Mouse (Mus musculus): ENCODE measurements around the gene Cadm2. TPM values are rescaled to one million over a fixed set of nuclear protein-coding genes. Genes with fewer than 3 reads are reported as not detected.

Cadm2 gene
- polyA plus RNA-seq, 1 experiment = 0.27 TPM

GRCm38 (mm10) chr16:66900664-66901063 is 720.0 kb downstream of the Cadm2 start:
- Histone ChIP-seq H3K27me3 (ENCODE audit: control insufficient read depth, insufficient read depth, low read length) (no peaks in the 10 kb centered on the region), H3K4me1 (ENCODE audit: control insufficient read depth, insufficient read depth, insufficient read length) (no peaks in the 10 kb centered on the region), H3K4me3 (ENCODE audit: extremely low read depth, insufficient read depth, insufficient read length) (no peak overlapping the region), H3K36me3 (ENCODE audit: control insufficient read depth, insufficient read depth, low read length) (no peaks in the 10 kb centered on the region), H3K27ac (ENCODE audit: insufficient read depth, low read length) (no peak overlapping the region)
- DNase-seq (ENCODE audit: low read depth in 1 of 2, low spot score in 2 of 2) = no peak
- TF ChIP-seq POLR2A (IDR thresholded peaks at IDR 0.05; ENCODE audit: low read depth, low read length) = no peak
- no peak for TF ChIP-seq CTCF (IDR thresholded peaks at IDR 0.05; ENCODE audit: extremely low read depth, insufficient read depth, insufficient read length, insufficient replicate concordance)
- 85% methylated on average over 4 of the region's 4 CpGs for WGBS

GRCm38 (mm10) chr16:66892359-66892758 is 728.3 kb downstream of the Cadm2 start:
- H3K4me3 ChIP-seq (ENCODE audit: extremely low read depth, insufficient read depth, insufficient read length) = no peak overlapping the region
- no peaks in the 10 kb centered on the region for H3K36me3 ChIP-seq (ENCODE audit: control insufficient read depth, insufficient read depth, low read length)
- TF ChIP-seq CTCF (IDR thresholded peaks at IDR 0.05; ENCODE audit: extremely low read depth, insufficient read depth, insufficient read length, insufficient replicate concordance) = no peak
- TF ChIP-seq POLR2A (IDR thresholded peaks at IDR 0.05; ENCODE audit: low read depth, low read length) = no peak
- H3K27ac ChIP-seq (ENCODE audit: insufficient read depth, low read length) = no peak overlapping the region
- no peaks in the 10 kb centered on the region for H3K27me3 ChIP-seq (ENCODE audit: control insufficient read depth, insufficient read depth, low read length)
- no peaks in the 10 kb centered on the region for H3K4me1 ChIP-seq (ENCODE audit: control insufficient read depth, insufficient read depth, insufficient read length)
- 82% methylated on average over 6 of the region's 6 CpGs for WGBS
- DNase-seq (ENCODE audit: low read depth in 1 of 2, low spot score in 2 of 2) = no peak

GRCm38 (mm10) chr16:66891559-66892247 is 729.0 kb downstream of the Cadm2 start:
- Histone ChIP-seq H3K27ac (ENCODE audit: insufficient read depth, low read length) (no peak overlapping the region), H3K4me1 (ENCODE audit: control insufficient read depth, insufficient read depth, insufficient read length) (no peaks in the 10 kb centered on the region), H3K27me3 (ENCODE audit: control insufficient read depth, insufficient read depth, low read length) (no peaks in the 10 kb centered on the region), H3K4me3 (ENCODE audit: extremely low read depth, insufficient read depth, insufficient read length) (no peak overlapping the region), H3K36me3 (ENCODE audit: control insufficient read depth, insufficient read depth, low read length) (no peaks in the 10 kb centered on the region)
- 72% methylated on average over 6 of the region's 6 CpGs for WGBS
- no peak for DNase-seq (ENCODE audit: low read depth in 1 of 2, low spot score in 2 of 2)
- TF ChIP-seq POLR2A (IDR thresholded peaks at IDR 0.05; ENCODE audit: low read depth, low read length) = no peak
- TF ChIP-seq CTCF (IDR thresholded peaks at IDR 0.05; ENCODE audit: extremely low read depth, insufficient read depth, insufficient read length, insufficient replicate concordance) = no peak

- DNase-seq (ENCODE audit: low read depth in 1 of 2, low spot score in 2 of 2) = no peak
- H3K4me1 ChIP-seq (ENCODE audit: control insufficient read depth, insufficient read depth, insufficient read length) = no peaks in the 10 kb centered on the region
- WGBS = 90% methylated on average over 8 of the region's 8 CpGs
- no peak overlapping the region for H3K4me3 ChIP-seq (ENCODE audit: extremely low read depth, insufficient read depth, insufficient read length)
- no peak overlapping the region for H3K27ac ChIP-seq (ENCODE audit: insufficient read depth, low read length)
- H3K27me3 ChIP-seq (ENCODE audit: control insufficient read depth, insufficient read depth, low read length) = no peaks in the 10 kb centered on the region
- no peaks in the 10 kb centered on the region for H3K36me3 ChIP-seq (ENCODE audit: control insufficient read depth, insufficient read depth, low read length)
- TF ChIP-seq POLR2A (IDR thresholded peaks at IDR 0.05; ENCODE audit: low read depth, low read length) (no peak), CTCF (IDR thresholded peaks at IDR 0.05; ENCODE audit: extremely low read depth, insufficient read depth, insufficient read length, insufficient replicate concordance) (no peak)
These were observed 730.8 kb downstream of the Cadm2 start for GRCm38 (mm10) chr16:66889907-66890306.

GRCm38 (mm10) chr16:66882597-66882996 is 738.1 kb downstream of the Cadm2 start:
- no peak overlapping the region for H3K4me3 ChIP-seq (ENCODE audit: extremely low read depth, insufficient read depth, insufficient read length)
- no peaks in the 10 kb centered on the region for H3K36me3 ChIP-seq (ENCODE audit: control insufficient read depth, insufficient read depth, low read length)
- WGBS = 53% methylated on average over 3 of the region's 3 CpGs
- no peak overlapping the region for H3K27ac ChIP-seq (ENCODE audit: insufficient read depth, low read length)
- TF ChIP-seq POLR2A (IDR thresholded peaks at IDR 0.05; ENCODE audit: low read depth, low read length) (no peak), CTCF (IDR thresholded peaks at IDR 0.05; ENCODE audit: extremely low read depth, insufficient read depth, insufficient read length, insufficient replicate concordance) (no peak)
- H3K4me1 ChIP-seq (ENCODE audit: control insufficient read depth, insufficient read depth, insufficient read length) = no peaks in the 10 kb centered on the region
- H3K27me3 ChIP-seq (ENCODE audit: control insufficient read depth, insufficient read depth, low read length) = no peaks in the 10 kb centered on the region
- no peak for DNase-seq (ENCODE audit: low read depth in 1 of 2, low spot score in 2 of 2)

- H3K4me3 ChIP-seq (ENCODE audit: extremely low read depth, insufficient read depth, insufficient read length) = no peak overlapping the region
- H3K36me3 ChIP-seq (ENCODE audit: control insufficient read depth, insufficient read depth, low read length) = no peaks in the 10 kb centered on the region
- H3K27ac ChIP-seq (ENCODE audit: insufficient read depth, low read length) = no peak overlapping the region
- DNase-seq (ENCODE audit: low read depth in 1 of 2, low spot score in 2 of 2) = no peak
- WGBS = 74% methylated on average over 3 of the region's 3 CpGs
- no peaks in the 10 kb centered on the region for H3K27me3 ChIP-seq (ENCODE audit: control insufficient read depth, insufficient read depth, low read length)
- H3K4me1 ChIP-seq (ENCODE audit: control insufficient read depth, insufficient read depth, insufficient read length) = no peaks in the 10 kb centered on the region
- no peak for TF ChIP-seq CTCF (IDR thresholded peaks at IDR 0.05; ENCODE audit: extremely low read depth, insufficient read depth, insufficient read length, insufficient replicate concordance)
- no peak for TF ChIP-seq POLR2A (IDR thresholded peaks at IDR 0.05; ENCODE audit: low read depth, low read length)
These were observed 749.5 kb downstream of the Cadm2 start for GRCm38 (mm10) chr16:66871201-66871600.

- Histone ChIP-seq H3K36me3 (ENCODE audit: control insufficient read depth, insufficient read depth, low read length) (no peaks in the 10 kb centered on the region), H3K27me3 (ENCODE audit: control insufficient read depth, insufficient read depth, low read length) (no peaks in the 10 kb centered on the region), H3K4me1 (ENCODE audit: control insufficient read depth, insufficient read depth, insufficient read length) (no peaks in the 10 kb centered on the region), H3K27ac (ENCODE audit: insufficient read depth, low read length) (no peak overlapping the region), H3K4me3 (ENCODE audit: extremely low read depth, insufficient read depth, insufficient read length) (no peak overlapping the region)
- TF ChIP-seq CTCF (IDR thresholded peaks at IDR 0.05; ENCODE audit: extremely low read depth, insufficient read depth, insufficient read length, insufficient replicate concordance) = no peak
- TF ChIP-seq POLR2A (IDR thresholded peaks at IDR 0.05; ENCODE audit: low read depth, low read length) = no peak
- WGBS = 84% methylated on average over 3 of the region's 3 CpGs
- DNase-seq (ENCODE audit: low read depth in 1 of 2, low spot score in 2 of 2) = no peak
These were observed 769.7 kb downstream of the Cadm2 start for GRCm38 (mm10) chr16:66851047-66851446.
